Mouse (Mus musculus) neural tube, embryonic 11.5 days (tissue): Measurements from ENCODE around the gene Cby3. TPM values are rescaled to one million over a fixed set of nuclear protein-coding genes. Genes with fewer than 3 reads are reported as not detected.

Source experiments
- ATAC-seq: fragments of 200-750 bp; cut with Nextera tagmentation; 2 replicates; pipeline ENCODE4 v1.8.0; 2017; ENCODE audit warnings: moderate number of reproducible peaks, mild to moderate bottlenecking, moderate TSS enrichment, moderate library complexity; ENCODE audit not compliant: insufficient read depth, low FRiP score, low TSS enrichment
- DNase-seq: peaks from one replicate; pipeline ENCODE4 v3.0.0-alpha.2; 2015; ENCODE audit warnings: low spot score
- H3K27ac ChIP-seq: fragments of 300-500 bp; sonication (generic); 2 replicates; pipeline ENCODE4 v1.5.1; 2014; ENCODE audit warnings: low read depth, mild to moderate bottlenecking, low read length
- H3K27me3 ChIP-seq: fragments of 300-500 bp; sonication (generic); 2 replicates; pipeline ENCODE4 v1.6.1; 2014; ENCODE audit warnings: mild to moderate bottlenecking, low read length, mixed read lengths; ENCODE audit not compliant: control insufficient read depth, insufficient read depth
- H3K36me3 ChIP-seq: fragments of 300-500 bp; sonication (generic); 2 replicates; pipeline ENCODE4 v1.6.1; 2014; ENCODE audit warnings: mild to moderate bottlenecking, low read length, moderate library complexity, mixed read lengths; ENCODE audit not compliant: control insufficient read depth, insufficient read depth
- H3K4me1 ChIP-seq: fragments of 300-500 bp; sonication (generic); 2 replicates; pipeline ENCODE4 v1.6.1; 2014; ENCODE audit warnings: low read length, mixed read lengths; ENCODE audit not compliant: control insufficient read depth, insufficient read depth
- H3K4me2 ChIP-seq: fragments of 300-500 bp; sonication (generic); 2 replicates; pipeline ENCODE4 v1.6.1; 2014; ENCODE audit warnings: low read depth, mild to moderate bottlenecking, moderate library complexity
- H3K4me3 ChIP-seq: fragments of 300-500 bp; sonication (generic); 2 replicates; pipeline ENCODE4 v1.5.1; 2014; ENCODE audit warnings: low read depth, low read length
- H3K9ac ChIP-seq: fragments of 300-500 bp; sonication (generic); 2 replicates; pipeline ENCODE4 v1.6.1; 2014; ENCODE audit warnings: mild to moderate bottlenecking, low read length
- H3K9me3 ChIP-seq: fragments of 300-500 bp; sonication (generic); 2 replicates; pipeline ENCODE4 v1.6.1; 2016; ENCODE audit warnings: low read length; ENCODE audit not compliant: control insufficient read depth
- WGBS: fragments of 180-500 bp; shearing (Covaris S2); extraction: QIAGEN DNeasy Blood & Tissue Kit; methylation state at CpG from one replicate; pipeline ENCODE4 v1.1.7; 2014; 5-methylcytosine and 5-hydroxymethylcytosine counted together
- polyA plus RNA-seq: library from polyadenylated mRNA; unstranded; fragments of >200 nt; fragmentation: Nextera tagmentation; extraction: Ambion mirVana; gene quantifications from 2 replicates; pipeline ENCODE4 v1.2.1, GENCODE M21; 2014

The Cby3 gene
- polyA plus RNA-seq, 1 experiment from 2014 or later, result not detected

- 90% methylated on average over 4 of the region's 4 CpGs for WGBS
- DNase-seq (no peak), ATAC-seq (no peak)
- H3K9ac ChIP-seq, result no peak overlapping the region
- H3K4me3 ChIP-seq, result no peak overlapping the region
- no peak overlapping the region for H3K27ac ChIP-seq
- H3K4me2 ChIP-seq, result no peak overlapping the region
- no peaks in the 10 kb centered on the region for H3K27me3 ChIP-seq
- no peaks in the 10 kb centered on the region for H3K4me1 ChIP-seq
- no peaks in the 10 kb centered on the region for H3K9me3 ChIP-seq
- peaks cover 7% of the 10 kb centered on the region for H3K36me3 ChIP-seq
Measured at GRCm38 (mm10) chr11:50391272-50391960, 37.2 kb downstream of the Cby3 start.

GRCm38 (mm10) chr11:50393306-50393705 is 39.0 kb downstream of the Cby3 start:
- H3K4me1 ChIP-seq, result no peaks in the 10 kb centered on the region
- H3K36me3 ChIP-seq, result peaks cover 2% of the 10 kb centered on the region
- H3K4me3 ChIP-seq, result no peak overlapping the region
- ATAC-seq (no peak), DNase-seq (no peak)
- no peak overlapping the region for H3K4me2 ChIP-seq
- H3K27ac ChIP-seq, result no peak overlapping the region
- H3K9me3 ChIP-seq, result no peaks in the 10 kb centered on the region
- 86% methylated on average over 6 of the region's 6 CpGs for WGBS
- H3K27me3 ChIP-seq, result no peaks in the 10 kb centered on the region
- H3K9ac ChIP-seq, result no peak overlapping the region

- ATAC-seq, result no peak
- Histone ChIP-seq H3K4me1 (no peaks in the 10 kb centered on the region), H3K36me3 (peaks cover 3% of the 10 kb centered on the region), H3K27ac (no peak overlapping the region), H3K4me2 (no peak overlapping the region), H3K27me3 (no peaks in the 10 kb centered on the region), H3K9me3 (no peaks in the 10 kb centered on the region), H3K4me3 (no peak overlapping the region), H3K9ac (no peak overlapping the region)
- WGBS, result 96% methylated on average over 7 of the region's 7 CpGs
- DNase-seq, result no peak
Measured at GRCm38 (mm10) chr11:50394731-50395130, 40.5 kb downstream of the Cby3 start.

- ATAC-seq, result no peak
- peaks cover 6% of the 10 kb centered on the region for H3K36me3 ChIP-seq
Measured at GRCm38 (mm10) chr11:50396766-50397307, 42.6 kb downstream of the Cby3 start.

GRCm38 (mm10) chr11:50397316-50397715 is 43.1 kb downstream of the Cby3 start:
- DNase-seq (no peak), ATAC-seq (no peak)
- WGBS, result 85% methylated on average over 9 of the region's 9 CpGs
- no peak overlapping the region for H3K27ac ChIP-seq
- H3K4me3 ChIP-seq, result no peak overlapping the region
- no peak overlapping the region for H3K9ac ChIP-seq
- no peaks in the 10 kb centered on the region for H3K9me3 ChIP-seq
- no peak overlapping the region for H3K4me2 ChIP-seq
- peaks cover 6% of the 10 kb centered on the region for H3K36me3 ChIP-seq
- H3K27me3 ChIP-seq, result no peaks in the 10 kb centered on the region
- H3K4me1 ChIP-seq, result no peaks in the 10 kb centered on the region

More at GRCm38 (mm10) chr11:50396766-50397307, 42.6 kb downstream of the Cby3 start:
- no peak overlapping the region for H3K9ac ChIP-seq
- no peak overlapping the region for H3K27ac ChIP-seq
- WGBS, result 84% methylated on average over 11 of the region's 11 CpGs
- H3K4me3 ChIP-seq, result no peak overlapping the region
- no peaks in the 10 kb centered on the region for H3K9me3 ChIP-seq
- no peaks in the 10 kb centered on the region for H3K4me1 ChIP-seq
- no peak overlapping the region for H3K4me2 ChIP-seq
- DNase-seq, result no peak
- H3K27me3 ChIP-seq, result no peaks in the 10 kb centered on the region

- H3K4me3 ChIP-seq, result no peak overlapping the region
- no peak overlapping the region for H3K27ac ChIP-seq
- no peak overlapping the region for H3K9ac ChIP-seq
- no peak overlapping the region for H3K4me2 ChIP-seq
- DNase-seq (no peak), ATAC-seq (no peak)
- H3K27me3 ChIP-seq, result no peaks in the 10 kb centered on the region
- no peaks in the 10 kb centered on the region for H3K4me1 ChIP-seq
- no peaks in the 10 kb centered on the region for H3K9me3 ChIP-seq
- WGBS, result 89% methylated on average over 13 of the region's 13 CpGs
- H3K36me3 ChIP-seq, result peaks cover 6% of the 10 kb centered on the region
Measured at GRCm38 (mm10) chr11:50398803-50399202, 44.5 kb downstream of the Cby3 start.

- H3K4me1 ChIP-seq, result no peaks in the 10 kb centered on the region
- H3K27me3 ChIP-seq, result no peaks in the 10 kb centered on the region
- ATAC-seq (no peak), DNase-seq (no peak)
- no peak overlapping the region for H3K9ac ChIP-seq
- no peak overlapping the region for H3K4me2 ChIP-seq
- no peaks in the 10 kb centered on the region for H3K9me3 ChIP-seq
- H3K27ac ChIP-seq, result no peak overlapping the region
- no peak overlapping the region for H3K4me3 ChIP-seq
- H3K36me3 ChIP-seq, result peaks cover 6% of the 10 kb centered on the region
- WGBS, result 89% methylated on average over 3 of the region's 3 CpGs
Measured at GRCm38 (mm10) chr11:50402481-50402880, 48.2 kb downstream of the Cby3 start.

GRCm38 (mm10) chr11:50403367-50404014 is 49.2 kb downstream of the Cby3 start:
- no peak overlapping the region for H3K4me2 ChIP-seq
- peaks cover 5% of the 10 kb centered on the region for H3K36me3 ChIP-seq
- no peaks in the 10 kb centered on the region for H3K27me3 ChIP-seq
- H3K27ac ChIP-seq, result no peak overlapping the region
- H3K9me3 ChIP-seq, result no peaks in the 10 kb centered on the region
- H3K4me1 ChIP-seq, result no peaks in the 10 kb centered on the region
- ATAC-seq, result no peak
- no peak overlapping the region for H3K9ac ChIP-seq
- no peak for DNase-seq
- WGBS, result 84% methylated on average over 10 of the region's 10 CpGs
- H3K4me3 ChIP-seq, result no peak overlapping the region

- ATAC-seq (no peak), DNase-seq (no peak)
- no peaks in the 10 kb centered on the region for H3K27me3 ChIP-seq
- no peak overlapping the region for H3K4me3 ChIP-seq
- H3K27ac ChIP-seq, result no peak overlapping the region
- H3K36me3 ChIP-seq, result peaks cover 2% of the 10 kb centered on the region; the same call in 1 of the 2 replicates
- no peak overlapping the region for H3K9ac ChIP-seq
- H3K9me3 ChIP-seq, result no peaks in the 10 kb centered on the region
- H3K4me2 ChIP-seq, result no peak overlapping the region
- 59% methylated on average over 6 of the region's 6 CpGs for WGBS
- H3K4me1 ChIP-seq, result no peaks in the 10 kb centered on the region
Measured at GRCm38 (mm10) chr11:50407235-50407634, 53.0 kb downstream of the Cby3 start.
